Mouse (Mus musculus): ENCODE results near the gene Prr22. TPM values are rescaled to one million over a fixed set of nuclear protein-coding genes. Genes with fewer than 3 reads are reported as not detected.

Prr22 gene
- 0.25 and 0.51 TPM in 2 replicates for polyA plus RNA-seq (2015; fragmentation: Nextera tagmentation; extraction: Ambion mirVana)

- Histone ChIP-seq H3K9ac (ENCODE audit: low read depth, low read length) (no peak within 1 kb of the TSS), H3K9me3 (ENCODE audit: control insufficient read depth) (no peaks in the 10 kb centered on the region), H3K4me1 (replicated peaks; ENCODE audit: control insufficient read depth, insufficient read depth, low read length) (0 out of 2 replicates have a peak, but pooled peaks cover 4% of the 10 kb centered on the region), H3K27me3 (replicated peaks; ENCODE audit: control insufficient read depth, insufficient read depth, low read length) (no peaks in the 10 kb centered on the region), H3K4me2 (replicated peaks; ENCODE audit: low read depth) (no peak within 1 kb of the TSS), H3K27ac (ENCODE audit: low read depth, low read length) (no peak within 1 kb of the TSS), H3K4me3 (ENCODE audit: low read depth, low read length) (no peak within 1 kb of the TSS), H3K36me3 (ENCODE audit: control insufficient read depth, insufficient read depth) (peaks cover 38% of the 10 kb centered on the region)
- 89% methylated on average over 5 of the region's 5 CpGs for WGBS
- no peak for TF ChIP-seq CTCF (IDR thresholded peaks at IDR 0.05; ENCODE audit: low read depth)
- no peak for ATAC-seq
Measured at GRCm38 (mm10) chr17:56769950-56770349, at the start of gene Prr22. Prr22 (plus strand) TSS chr17:56770250.

DNA sequence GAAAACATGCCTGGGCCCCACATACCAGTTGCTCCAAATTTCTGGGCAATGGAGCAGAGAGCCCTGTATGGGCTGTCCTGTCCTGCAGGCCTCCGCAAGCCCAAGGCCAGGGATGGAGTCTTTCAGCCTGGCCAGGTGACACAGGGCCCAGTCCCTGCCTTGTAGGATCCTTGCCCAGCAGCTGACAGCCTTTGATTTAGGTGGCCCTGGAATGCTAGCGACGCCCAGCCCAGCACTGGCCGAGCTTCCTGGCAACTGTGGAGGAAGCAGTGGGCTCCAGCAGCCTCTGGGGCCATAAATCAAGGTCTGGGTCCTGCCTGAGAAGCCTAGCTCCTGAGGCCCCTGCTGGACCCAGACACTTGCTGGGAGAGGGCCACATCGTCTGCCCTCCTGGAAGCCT is 47.6 kb upstream of the Prr22 start:
- no peaks in the 10 kb centered on the region for H3K27me3 ChIP-seq (replicated peaks; ENCODE audit: control insufficient read depth, insufficient read depth, low read length)
- no peak overlapping the region for H3K4me2 ChIP-seq (replicated peaks; ENCODE audit: low read depth)
- ATAC-seq, result no peak
- H3K4me3 ChIP-seq (ENCODE audit: low read depth, low read length), result no peak overlapping the region
- TF ChIP-seq CTCF (IDR thresholded peaks at IDR 0.05; ENCODE audit: low read depth), result no peak
- H3K36me3 ChIP-seq (ENCODE audit: control insufficient read depth, insufficient read depth), result peaks cover 32% of the 10 kb centered on the region
- H3K4me1 ChIP-seq (replicated peaks; ENCODE audit: control insufficient read depth, insufficient read depth, low read length), result peaks cover 3% of the 10 kb centered on the region; the same call in 1 of the 2 replicates
- H3K27ac ChIP-seq (ENCODE audit: low read depth, low read length), result no peak overlapping the region
- no peaks in the 10 kb centered on the region for H3K9me3 ChIP-seq (ENCODE audit: control insufficient read depth)
- no peak overlapping the region for H3K9ac ChIP-seq (ENCODE audit: low read depth, low read length)
- WGBS, result 47% methylated on average over 5 of the region's 5 CpGs

DNA sequence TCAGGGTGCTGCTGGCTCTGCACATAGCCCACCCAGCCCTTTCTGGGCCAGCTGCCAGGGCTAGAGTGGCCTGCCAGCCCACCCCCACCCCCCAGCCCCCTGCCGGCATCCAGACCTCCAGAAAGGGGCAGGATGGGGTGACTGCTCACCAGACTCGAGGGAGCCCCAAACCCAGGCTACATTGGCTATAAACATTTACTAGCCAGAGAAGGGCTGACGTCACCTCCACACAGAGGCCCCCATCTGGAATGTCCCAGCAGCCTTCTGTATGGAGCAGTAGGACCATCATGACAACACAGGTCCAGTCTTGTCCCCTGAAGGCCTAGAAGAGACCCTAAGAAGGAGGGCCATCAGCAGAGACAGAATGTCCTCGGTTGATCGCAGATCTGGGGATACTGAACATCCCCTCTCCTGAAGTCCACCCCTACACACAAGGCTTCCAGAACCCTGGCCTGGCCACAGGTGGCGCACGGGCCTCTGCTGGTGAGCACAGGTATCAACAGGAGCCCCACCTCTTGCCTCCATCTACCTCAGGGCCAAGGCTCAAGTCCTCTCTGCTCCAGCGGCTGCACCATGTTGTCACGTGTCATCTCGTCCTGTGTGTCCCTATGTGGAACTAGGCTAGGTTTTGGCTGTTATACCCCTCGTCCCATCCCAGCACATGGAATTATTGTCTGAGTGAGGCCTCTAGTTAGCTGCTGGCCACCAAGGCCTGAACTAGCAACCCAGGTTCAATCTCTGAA is 46.5 kb upstream of the Prr22 start:
- Histone ChIP-seq H3K4me1 (replicated peaks; ENCODE audit: control insufficient read depth, insufficient read depth, low read length) (peaks cover 9% of the 10 kb centered on the region), H3K27ac (ENCODE audit: low read depth, low read length) (no peak overlapping the region), H3K36me3 (ENCODE audit: control insufficient read depth, insufficient read depth) (peaks cover 32% of the 10 kb centered on the region), H3K9ac (ENCODE audit: low read depth, low read length) (no peak overlapping the region), H3K4me2 (replicated peaks; ENCODE audit: low read depth) (no peak overlapping the region), H3K9me3 (ENCODE audit: control insufficient read depth) (no peaks in the 10 kb centered on the region), H3K4me3 (ENCODE audit: low read depth, low read length) (no peak overlapping the region), H3K27me3 (replicated peaks; ENCODE audit: control insufficient read depth, insufficient read depth, low read length) (no peaks in the 10 kb centered on the region)
- WGBS, result 67% methylated on average over 11 of the region's 11 CpGs
- ATAC-seq, result no peak
- peak; percentile 49 for TF ChIP-seq CTCF (IDR thresholded peaks at IDR 0.05; ENCODE audit: low read depth)

DNA sequence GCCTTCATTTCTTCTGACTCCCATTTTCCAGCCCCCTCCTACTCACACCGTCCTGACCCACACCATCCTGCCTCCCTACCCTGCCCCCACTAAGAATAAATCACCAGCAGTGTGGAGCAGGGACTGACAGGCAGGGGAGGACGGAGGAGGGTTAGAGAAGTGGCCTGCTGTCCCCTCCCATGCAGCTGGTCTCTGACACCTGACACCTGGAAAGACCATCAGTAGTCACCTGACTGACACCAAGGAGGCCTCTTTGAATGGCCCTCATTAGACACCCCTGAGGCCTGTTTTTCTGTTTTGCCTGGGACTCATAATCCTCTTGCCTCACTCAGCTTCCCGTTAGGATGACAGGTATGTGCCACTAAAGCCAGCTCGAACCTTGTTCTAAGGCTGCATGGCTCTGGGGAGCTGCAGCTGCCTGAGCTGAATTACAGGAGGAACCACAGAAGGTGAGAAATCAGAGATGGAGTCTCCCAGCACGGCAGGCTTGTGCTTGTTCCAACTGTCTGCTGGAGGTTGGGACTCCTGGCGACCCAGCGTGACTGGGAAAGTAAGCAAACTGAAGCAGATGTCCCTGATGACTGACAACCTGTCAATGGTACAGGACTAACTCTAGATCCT is 42.9 kb upstream of the Prr22 start:
- ATAC-seq, result 0 out of 2 replicates have a peak, but pooled peaks have one; percentile 20
- TF ChIP-seq CTCF (IDR thresholded peaks at IDR 0.05; ENCODE audit: low read depth), result no peak
- no peak overlapping the region for H3K27ac ChIP-seq (ENCODE audit: low read depth, low read length)

GRCm38 (mm10) chr17:56727659-56728058 is 42.4 kb upstream of the Prr22 start:
- 0 out of 2 replicates have a peak overlapping the region, but pooled peaks have one; percentile 3 for H3K9ac ChIP-seq (ENCODE audit: low read depth, low read length)
- no peak for TF ChIP-seq CTCF (IDR thresholded peaks at IDR 0.05; ENCODE audit: low read depth)
- no peaks in the 10 kb centered on the region for H3K9me3 ChIP-seq (ENCODE audit: control insufficient read depth)
- no peak overlapping the region for H3K4me3 ChIP-seq (ENCODE audit: low read depth, low read length)
- peaks cover 13% of the 10 kb centered on the region for H3K36me3 ChIP-seq (ENCODE audit: control insufficient read depth, insufficient read depth)
- peak overlapping the region; percentile 46 for H3K4me2 ChIP-seq (replicated peaks; ENCODE audit: low read depth)
- no peak overlapping the region for H3K27ac ChIP-seq (ENCODE audit: low read depth, low read length)
- ATAC-seq, result peak; percentile 24; the same call in 1 of the 2 replicates
- H3K27me3 ChIP-seq (replicated peaks; ENCODE audit: control insufficient read depth, insufficient read depth, low read length), result no peaks in the 10 kb centered on the region
- H3K4me1 ChIP-seq (replicated peaks; ENCODE audit: control insufficient read depth, insufficient read depth, low read length), result peaks cover 9% of the 10 kb centered on the region
- WGBS, result 8% methylated on average over 12 of the region's 12 CpGs

More for the DNA sequence above, 42.9 kb upstream of the Prr22 start:
- Histone ChIP-seq H3K4me3 (ENCODE audit: low read depth, low read length) (no peak overlapping the region), H3K4me1 (replicated peaks; ENCODE audit: control insufficient read depth, insufficient read depth, low read length) (peaks cover 9% of the 10 kb centered on the region), H3K4me2 (replicated peaks; ENCODE audit: low read depth) (peak overlapping the region; percentile 46; the same call in 1 of the 2 replicates), H3K9me3 (ENCODE audit: control insufficient read depth) (no peaks in the 10 kb centered on the region), H3K36me3 (ENCODE audit: control insufficient read depth, insufficient read depth) (peaks cover 18% of the 10 kb centered on the region), H3K9ac (ENCODE audit: low read depth, low read length) (0 out of 2 replicates have a peak overlapping the region, but pooled peaks have one; percentile 3), H3K27me3 (replicated peaks; ENCODE audit: control insufficient read depth, insufficient read depth, low read length) (no peaks in the 10 kb centered on the region)
- WGBS, result 12% methylated on average over 7 of the region's 7 CpGs

DNA sequence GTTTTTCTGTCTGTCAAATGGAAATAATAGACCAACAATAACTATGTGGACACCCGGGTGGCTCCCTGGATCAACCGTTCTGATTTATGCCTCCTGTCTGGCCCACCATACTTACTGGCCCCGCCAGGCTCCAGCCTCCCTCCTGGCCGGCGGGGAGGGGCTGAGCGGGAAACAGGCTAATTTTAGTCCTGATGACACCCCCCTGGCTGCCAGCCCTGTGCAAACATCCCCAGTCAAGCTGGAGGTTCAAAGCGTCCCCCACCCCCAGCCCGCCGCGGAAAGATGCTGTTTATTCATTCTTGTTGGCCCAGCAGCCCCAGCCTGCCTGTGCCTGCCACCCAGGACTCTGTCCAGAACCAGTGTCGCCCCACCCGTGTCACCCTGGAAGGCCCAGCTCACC is 41.9 kb upstream of the Prr22 start:
- Histone ChIP-seq H3K4me1 (replicated peaks; ENCODE audit: control insufficient read depth, insufficient read depth, low read length) (peaks cover 9% of the 10 kb centered on the region), H3K27ac (ENCODE audit: low read depth, low read length) (no peak overlapping the region), H3K9ac (ENCODE audit: low read depth, low read length) (0 out of 2 replicates have a peak overlapping the region, but pooled peaks have one; percentile 3), H3K27me3 (replicated peaks; ENCODE audit: control insufficient read depth, insufficient read depth, low read length) (no peaks in the 10 kb centered on the region), H3K4me2 (replicated peaks; ENCODE audit: low read depth) (peak overlapping the region; percentile 46), H3K4me3 (ENCODE audit: low read depth, low read length) (no peak overlapping the region), H3K36me3 (ENCODE audit: control insufficient read depth, insufficient read depth) (peaks cover 8% of the 10 kb centered on the region), H3K9me3 (ENCODE audit: control insufficient read depth) (no peaks in the 10 kb centered on the region)
- peak; percentile 21; the same call in 1 of the 2 replicates for ATAC-seq
- TF ChIP-seq CTCF (IDR thresholded peaks at IDR 0.05; ENCODE audit: low read depth), result no peak; the same call in 1 of the 2 replicates
- WGBS, result 6% methylated on average over 12 of the region's 12 CpGs
